Mouse (Mus musculus): ENCODE measurements around the gene B3galt2. TPM values are rescaled to one million over a fixed set of nuclear protein-coding genes. Genes with fewer than 3 reads are reported as not detected.

The B3galt2 gene
- total and polyA plus RNA-seq, 2 experiments, result under 0.01 TPM; not detected in 1

DNA sequence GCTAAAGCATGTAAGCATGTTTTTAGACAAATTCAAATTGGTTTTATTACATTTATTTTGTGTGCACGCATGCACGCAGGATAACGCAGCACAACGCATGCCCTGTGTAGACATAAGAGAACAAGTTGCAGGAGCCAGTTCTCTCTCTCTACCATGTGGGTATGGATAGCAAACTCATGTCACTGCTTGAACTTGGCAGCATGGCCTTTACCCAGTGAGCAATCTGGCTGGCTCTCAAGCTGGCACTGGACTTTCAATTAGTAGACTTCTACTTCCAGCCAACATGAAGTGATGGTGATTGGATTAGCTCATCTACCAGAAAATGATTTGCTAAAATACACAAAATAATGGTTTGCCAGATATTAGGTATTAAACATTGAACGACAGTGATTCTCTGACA, 40.6 kb downstream of the B3galt2 start:
- 42% methylated on average over 5 of the region's 5 CpGs for WGBS
- peak; percentile 91 for DNase-seq (ENCODE audit: extremely low read depth, low read depth, low spot score)
- Histone ChIP-seq H3K4me1 (ENCODE audit: control insufficient read depth, insufficient read depth, low read length) (peaks cover 2% of the 10 kb centered on the region; the same call in 1 of the 2 replicates), H3K79me2 (ENCODE audit: control insufficient read depth, insufficient read depth, low read length) (peaks cover 2% of the 10 kb centered on the region; the same call in 1 of the 2 replicates), H3K4me3 (ENCODE audit: insufficient read depth, low read depth, low read length) (no peak overlapping the region), H3K36me3 (ENCODE audit: control insufficient read depth, insufficient read depth, low read length) (peaks cover 32% of the 10 kb centered on the region), H3K27ac (replicated peaks; ENCODE audit: insufficient read depth, low read depth, low read length) (no peak overlapping the region), H3K9ac (ENCODE audit: low read depth, low read length) (no peak overlapping the region), H3K27me3 (ENCODE audit: control insufficient read depth, insufficient read depth, low read length) (no peaks in the 10 kb centered on the region)
- TF ChIP-seq CTCF (IDR thresholded peaks at IDR 0.05; ENCODE audit: low read depth, low read length) (no peak), POLR2A (IDR thresholded peaks at IDR 0.05; ENCODE audit: extremely low read depth, insufficient read depth, low read length) (no peak)

DNA sequence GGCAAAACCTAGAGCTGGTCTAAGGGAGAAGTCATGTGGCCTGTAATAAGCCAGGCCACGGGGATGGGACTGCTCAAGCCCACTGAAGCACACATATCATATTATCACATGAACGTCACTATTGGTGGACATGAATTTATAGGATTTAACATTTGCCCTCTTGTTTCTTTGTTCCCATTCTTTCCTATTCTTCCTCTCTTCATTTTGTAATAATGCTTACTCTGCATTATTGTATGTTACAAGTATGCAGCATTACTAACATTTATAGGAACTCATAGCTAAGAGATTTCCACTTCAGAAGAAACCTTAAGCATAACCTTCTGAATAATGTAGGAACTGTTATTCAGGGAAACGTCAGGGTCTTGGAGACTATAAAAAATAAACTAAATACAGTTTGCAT, 44.4 kb downstream of the B3galt2 start:
- Histone ChIP-seq H3K27me3 (ENCODE audit: control insufficient read depth, insufficient read depth, low read length) (no peaks in the 10 kb centered on the region), H3K4me1 (ENCODE audit: control insufficient read depth, insufficient read depth, low read length) (peaks cover 2% of the 10 kb centered on the region; the same call in 1 of the 2 replicates), H3K27ac (replicated peaks; ENCODE audit: insufficient read depth, low read depth, low read length) (no peak overlapping the region), H3K79me2 (ENCODE audit: control insufficient read depth, insufficient read depth, low read length) (no peaks in the 10 kb centered on the region), H3K4me3 (ENCODE audit: insufficient read depth, low read depth, low read length) (no peak overlapping the region), H3K36me3 (ENCODE audit: control insufficient read depth, insufficient read depth, low read length) (peaks cover 32% of the 10 kb centered on the region), H3K9ac (ENCODE audit: low read depth, low read length) (no peak overlapping the region)
- 86% methylated on average over 3 of the region's 3 CpGs for WGBS
- TF ChIP-seq CTCF (IDR thresholded peaks at IDR 0.05; ENCODE audit: low read depth, low read length), result no peak
- TF ChIP-seq POLR2A (IDR thresholded peaks at IDR 0.05; ENCODE audit: extremely low read depth, insufficient read depth, low read length), result no peak
- DNase-seq (ENCODE audit: extremely low read depth, low read depth, low spot score), result no peak

DNA sequence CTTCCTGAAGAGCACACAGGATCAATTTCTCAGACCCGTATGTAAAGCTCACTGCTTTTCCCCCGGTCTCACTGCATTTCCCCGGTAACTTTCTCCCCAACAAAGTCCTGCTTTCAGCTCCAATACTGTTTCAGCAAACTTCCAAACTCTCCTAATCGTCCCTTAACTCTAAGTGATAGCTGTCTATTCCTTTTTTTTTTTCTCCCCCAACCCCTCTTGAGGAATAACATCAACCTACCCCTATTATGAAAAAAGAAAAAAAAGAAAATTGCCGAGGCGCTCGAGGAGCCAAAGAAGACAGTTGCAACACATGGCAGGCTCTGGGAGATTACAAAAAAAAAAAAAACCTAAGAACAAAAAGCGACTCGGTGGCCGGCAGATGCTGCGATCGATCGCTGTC, 61.3 kb downstream of the B3galt2 start:
- Histone ChIP-seq H3K36me3 (ENCODE audit: control insufficient read depth, insufficient read depth, low read length) (peaks cover 7% of the 10 kb centered on the region), H3K79me2 (ENCODE audit: control insufficient read depth, insufficient read depth, low read length) (peaks cover 3% of the 10 kb centered on the region; the same call in 1 of the 2 replicates), H3K4me1 (ENCODE audit: control insufficient read depth, insufficient read depth, low read length) (peaks cover 5% of the 10 kb centered on the region; the same call in 1 of the 2 replicates), H3K27me3 (ENCODE audit: control insufficient read depth, insufficient read depth, low read length) (no peaks in the 10 kb centered on the region), H3K9ac (ENCODE audit: low read depth, low read length) (peak overlapping the region; percentile 72), H3K4me3 (ENCODE audit: insufficient read depth, low read depth, low read length) (peak overlapping the region; percentile 77), H3K27ac (replicated peaks; ENCODE audit: insufficient read depth, low read depth, low read length) (no peak overlapping the region; the same call in 1 of the 2 replicates)
- WGBS, result under 1% methylated on average over 13 of the region's 13 CpGs
- DNase-seq (ENCODE audit: extremely low read depth, low read depth, low spot score), result no peak
- TF ChIP-seq POLR2A (IDR thresholded peaks at IDR 0.05; ENCODE audit: extremely low read depth, insufficient read depth, low read length) (no peak), CTCF (IDR thresholded peaks at IDR 0.05; ENCODE audit: low read depth, low read length) (no peak)

DNA sequence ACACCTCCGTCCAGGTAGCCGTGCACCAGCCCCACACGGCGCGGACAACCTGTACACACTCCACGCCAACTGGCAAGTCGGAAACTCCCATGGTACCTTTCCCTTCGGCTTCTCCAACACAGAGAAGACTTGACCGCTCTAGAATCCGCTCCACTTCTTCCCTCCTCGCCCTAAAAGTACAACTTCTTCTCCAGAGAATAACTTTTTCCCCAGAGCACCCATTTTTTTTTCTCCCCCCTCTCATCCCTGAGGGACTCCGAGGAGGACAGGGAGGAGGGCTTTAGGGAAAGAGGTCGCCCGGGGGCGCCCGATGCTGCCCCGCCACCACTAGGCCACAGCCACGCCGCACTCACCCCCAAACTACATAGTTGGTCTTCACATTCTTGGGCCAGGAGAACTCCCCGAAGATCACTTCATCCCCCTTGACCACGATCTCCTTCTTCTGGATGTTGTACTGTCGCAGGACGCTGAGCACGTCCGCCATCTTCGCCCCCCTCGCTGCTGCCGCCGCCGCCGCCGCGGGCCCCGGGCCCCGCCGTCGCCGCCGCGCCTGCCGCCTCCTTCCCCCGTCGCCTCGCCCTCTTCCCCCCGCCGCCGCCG, 61.8 kb downstream of the B3galt2 start:
- TF ChIP-seq CTCF (IDR thresholded peaks at IDR 0.05; ENCODE audit: low read depth, low read length), result no peak
- no peak for TF ChIP-seq POLR2A (IDR thresholded peaks at IDR 0.05; ENCODE audit: extremely low read depth, insufficient read depth, low read length)
- peaks cover 3% of the 10 kb centered on the region; the same call in 1 of the 2 replicates for H3K79me2 ChIP-seq (ENCODE audit: control insufficient read depth, insufficient read depth, low read length)
- peaks cover 5% of the 10 kb centered on the region for H3K36me3 ChIP-seq (ENCODE audit: control insufficient read depth, insufficient read depth, low read length)
- peak overlapping the region; percentile 56 for H3K27ac ChIP-seq (replicated peaks; ENCODE audit: insufficient read depth, low read depth, low read length)
- DNase-seq (ENCODE audit: extremely low read depth, low read depth, low spot score), result peak; percentile 64
- peaks cover 5% of the 10 kb centered on the region; the same call in 1 of the 2 replicates for H3K4me1 ChIP-seq (ENCODE audit: control insufficient read depth, insufficient read depth, low read length)
- peak overlapping the region; percentile 77 for H3K4me3 ChIP-seq (ENCODE audit: insufficient read depth, low read depth, low read length)
- peak overlapping the region; percentile 72 for H3K9ac ChIP-seq (ENCODE audit: low read depth, low read length)
- no peaks in the 10 kb centered on the region for H3K27me3 ChIP-seq (ENCODE audit: control insufficient read depth, insufficient read depth, low read length)
- under 1% methylated on average over 44 of the region's 48 CpGs for whole genome bisulfite sequencing

DNA sequence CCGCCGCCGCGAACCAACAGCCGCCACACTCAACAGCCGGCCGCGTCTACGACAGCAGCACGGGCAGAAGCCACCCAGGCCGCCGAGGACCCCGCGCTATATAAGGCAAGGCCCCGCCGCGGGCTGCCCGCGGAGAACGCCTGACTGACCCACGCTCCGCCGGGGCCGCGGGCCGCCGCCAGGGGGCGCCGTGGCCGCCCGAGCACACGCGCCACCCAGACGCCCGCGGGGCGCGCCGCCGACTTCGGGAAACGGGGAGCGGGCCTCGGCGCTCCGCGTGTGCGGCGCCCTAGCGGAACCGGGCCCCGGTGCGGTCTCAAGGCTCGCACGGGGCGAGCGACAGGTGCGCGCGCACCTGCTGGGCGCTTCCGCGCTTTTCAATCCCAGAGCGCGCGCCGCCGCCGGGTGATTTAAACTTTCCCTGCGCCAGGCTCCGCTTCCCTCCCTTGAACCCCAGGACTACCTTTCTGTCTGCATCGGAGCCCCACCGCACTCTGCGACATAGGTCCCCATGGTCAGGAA, 62.3 kb downstream of the B3galt2 start, which contains the start of gene Cdc73:
Gene Cdc73, minus strand, starts transcription at position 153 of the 522 bp plus-strand sequence.
- Histone ChIP-seq H3K4me1 (ENCODE audit: control insufficient read depth, insufficient read depth, low read length) (peaks cover 5% of the 10 kb centered on the region; the same call in 1 of the 2 replicates), H3K36me3 (ENCODE audit: control insufficient read depth, insufficient read depth, low read length) (peaks cover 5% of the 10 kb centered on the region), H3K79me2 (ENCODE audit: control insufficient read depth, insufficient read depth, low read length) (peaks cover 3% of the 10 kb centered on the region; the same call in 1 of the 2 replicates), H3K4me3 (ENCODE audit: insufficient read depth, low read depth, low read length) (peak within 1 kb of the TSS; percentile 77), H3K27ac (replicated peaks; ENCODE audit: insufficient read depth, low read depth, low read length) (peak within 1 kb of the TSS; percentile 56), H3K27me3 (ENCODE audit: control insufficient read depth, insufficient read depth, low read length) (no peaks in the 10 kb centered on the region), H3K9ac (ENCODE audit: low read depth, low read length) (peak within 1 kb of the TSS; percentile 76)
- DNase-seq (ENCODE audit: extremely low read depth, low read depth, low spot score), result peak; percentile 60
- under 1% methylated on average over 74 of the region's 74 CpGs for WGBS
- peak; percentile 69; the same call in 1 of the 2 replicates for TF ChIP-seq POLR2A (IDR thresholded peaks at IDR 0.05; ENCODE audit: extremely low read depth, insufficient read depth, low read length)
- TF ChIP-seq CTCF (IDR thresholded peaks at IDR 0.05; ENCODE audit: low read depth, low read length), result peak; percentile 77

Other genes with a start within 250 kb of the B3galt2 start
- gene Cdc73, start 62.2 kb downstream of the B3galt2 start, total RNA-seq (2014; rRNA removed), result 6.7 and 7.2 TPM in 2 replicates
- gene Cdc73, start 62.2 kb downstream of the B3galt2 start, polyA plus RNA-seq (2012; rRNA removed), result 0.63 and 1.1 TPM in 2 replicates
- gene Glrx2, start 75.7 kb downstream of the B3galt2 start, total RNA-seq (2014; rRNA removed), result 11.8 and 12.6 TPM in 2 replicates
- gene Glrx2, start 75.7 kb downstream of the B3galt2 start, polyA plus RNA-seq (2012; rRNA removed), result 18.9 and 21.7 TPM in 2 replicates
- gene Trove2, start 136.4 kb downstream of the B3galt2 start, total RNA-seq (2014; rRNA removed), result 3.3 and 3.5 TPM in 2 replicates
- 0.24 and 0.29 TPM in 2 replicates for gene Trove2, start 136.4 kb downstream of the B3galt2 start, polyA plus RNA-seq (2012; rRNA removed)
- gene Uchl5, start 136.6 kb downstream of the B3galt2 start, total RNA-seq (2014; rRNA removed), result 9.9 and 13.0 TPM in 2 replicates
- gene Uchl5, start 136.6 kb downstream of the B3galt2 start, polyA plus RNA-seq (2012; rRNA removed), result 3.6 and 3.8 TPM in 2 replicates

All from liver, adult 2 months (tissue).